Mouse (Mus musculus) C2C12 (cell line): ENCODE results near the gene Gucy2g. TPM values are rescaled to one million over a fixed set of nuclear protein-coding genes. Genes with fewer than 3 reads are reported as not detected.

Source experiments
- H3K27me3 ChIP-seq: one replicate; pipeline ENCODE4 v1.6.1; 2011; ENCODE audit not compliant: control insufficient read depth, insufficient read depth, insufficient read length
- H3K36me3 ChIP-seq: one replicate; pipeline ENCODE4 v1.6.1; 2011; ENCODE audit not compliant: control insufficient read depth, insufficient read depth
- H3K4me3 ChIP-seq: one replicate; pipeline ENCODE4 v1.5.1; 2011; ENCODE audit warnings: mild to moderate bottlenecking, control low read depth; ENCODE audit not compliant: poor library complexity, insufficient read depth, severe bottlenecking
- H3K79me2 ChIP-seq: one replicate; pipeline ENCODE4 v1.6.1; 2011; ENCODE audit not compliant: control insufficient read depth, insufficient read depth
- H3K79me3 ChIP-seq: one replicate; pipeline ENCODE4 v1.6.1; 2011; ENCODE audit warnings: low read depth, control low read depth
- H3ac ChIP-seq: one replicate; pipeline ENCODE3; 2011; ENCODE audit warnings: low read depth; ENCODE audit not compliant: control insufficient read depth, insufficient read length
- CEBPB ChIP-seq: IDR thresholded peaks from one replicate; pipeline ENCODE4 v1.6.1; 2011; ENCODE audit warnings: low read depth, mild to moderate bottlenecking, control low read depth, moderate library complexity
- CTCF ChIP-seq: IDR thresholded peaks from one replicate; pipeline ENCODE4 v1.5.1; 2011; ENCODE audit not compliant: control insufficient read depth, insufficient read depth, insufficient read length
- FOSL1 ChIP-seq: IDR thresholded peaks from one replicate; pipeline ENCODE4 v1.8.0; 2011; ENCODE audit warnings: mild to moderate bottlenecking, low read length; ENCODE audit not compliant: poor library complexity, insufficient read depth, severe bottlenecking
- MAX ChIP-seq: IDR thresholded peaks from one replicate; pipeline ENCODE4 v1.6.1; 2011; ENCODE audit warnings: mild to moderate bottlenecking, control low read depth
- MYOD1 ChIP-seq: IDR thresholded peaks from one replicate; pipeline ENCODE4 v1.6.1; 2011; ENCODE audit warnings: low read depth; ENCODE audit not compliant: control insufficient read depth, insufficient read length
- MYOG ChIP-seq: IDR thresholded peaks from one replicate; pipeline ENCODE4 v1.6.1; 2011; ENCODE audit not compliant: control insufficient read depth, insufficient read length; ENCODE audit errors: extremely low read depth
- USF1 ChIP-seq: IDR thresholded peaks from one replicate; pipeline ENCODE4 v1.6.1; 2011; ENCODE audit warnings: low read depth, mild to moderate bottlenecking, control low read depth, moderate library complexity
- polyA plus RNA-seq: library from polyadenylated mRNA; unstranded; fragments of >200 nt; fragmentation: generic; extraction: Trizol; gene quantifications from one replicate; pipeline ENCODE4 v1.2.1, GENCODE M21; 2012; ENCODE audit warnings: missing spikeins

Gucy2g gene
- polyA plus RNA-seq, 1 experiment, result 0.02 TPM

DNA sequence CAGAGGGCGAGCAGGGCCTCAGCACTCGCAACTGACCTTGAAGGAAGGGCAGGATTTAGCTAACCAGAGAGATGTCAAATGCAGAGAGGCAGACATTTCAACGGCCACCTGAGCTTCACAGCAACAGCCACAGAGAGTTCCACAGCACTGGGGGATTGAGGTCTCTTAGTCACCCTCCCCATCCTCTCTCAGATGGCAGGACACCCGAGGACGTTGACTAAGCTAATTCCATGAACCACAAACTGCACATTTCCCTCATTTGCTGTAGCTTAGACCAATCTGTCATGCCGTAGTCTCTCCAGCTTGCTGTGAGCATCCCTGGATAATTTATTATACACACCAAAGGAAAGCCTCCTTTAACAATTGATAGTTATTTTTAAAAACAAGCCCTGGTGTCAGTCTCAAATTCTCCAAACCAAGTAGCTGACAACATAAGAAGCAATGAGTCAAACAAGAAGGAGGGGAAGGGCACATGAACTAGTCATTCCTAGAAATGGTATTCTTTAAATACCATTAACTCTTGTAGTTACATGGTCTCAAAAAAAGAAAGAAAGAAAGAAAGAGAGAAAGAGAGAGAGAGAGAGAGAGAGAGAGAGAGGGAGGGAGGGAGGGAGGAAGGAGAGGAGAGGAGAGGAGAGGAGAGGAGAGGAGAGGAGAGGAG, 1.1 kb downstream of the Gucy2g start:
- Histone ChIP-seq H3K4me3 (no peak overlapping the region), H3K79me2 (no peaks in the 10 kb centered on the region), H3K79me3 (no peaks in the 10 kb centered on the region), H3K27me3 (no peaks in the 10 kb centered on the region), H3K36me3 (no peaks in the 10 kb centered on the region), H3ac (peak overlapping the region; percentile 30)
- no peak for TF ChIP-seq FOSL1
- TF ChIP-seq MYOD1, result peak; percentile 35

DNA sequence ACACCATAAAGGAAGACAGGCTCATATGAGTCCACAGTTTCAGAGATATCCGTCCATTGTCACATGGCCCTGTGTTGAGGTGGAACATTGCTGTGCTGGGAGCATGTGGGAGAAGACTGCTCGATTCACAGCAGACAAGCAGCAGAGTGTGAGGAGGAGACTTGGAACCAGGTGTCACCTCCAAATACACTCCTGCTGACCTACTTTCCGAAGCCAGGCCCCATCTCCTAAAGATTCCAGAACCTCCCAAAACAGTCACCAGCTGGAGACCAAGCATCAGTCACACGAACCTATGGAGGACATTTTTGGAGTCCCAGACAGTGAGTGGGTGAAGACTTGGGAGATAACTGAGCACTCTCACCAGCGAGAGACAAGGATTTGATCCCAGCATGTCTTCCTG, 4.5 kb downstream of the Gucy2g start:
- Histone ChIP-seq H3K79me2 (no peaks in the 10 kb centered on the region), H3K36me3 (no peaks in the 10 kb centered on the region), H3K79me3 (no peaks in the 10 kb centered on the region), H3K27me3 (no peaks in the 10 kb centered on the region), H3K4me3 (no peak overlapping the region), H3ac (no peak overlapping the region)
- no peak for TF ChIP-seq MAX

DNA sequence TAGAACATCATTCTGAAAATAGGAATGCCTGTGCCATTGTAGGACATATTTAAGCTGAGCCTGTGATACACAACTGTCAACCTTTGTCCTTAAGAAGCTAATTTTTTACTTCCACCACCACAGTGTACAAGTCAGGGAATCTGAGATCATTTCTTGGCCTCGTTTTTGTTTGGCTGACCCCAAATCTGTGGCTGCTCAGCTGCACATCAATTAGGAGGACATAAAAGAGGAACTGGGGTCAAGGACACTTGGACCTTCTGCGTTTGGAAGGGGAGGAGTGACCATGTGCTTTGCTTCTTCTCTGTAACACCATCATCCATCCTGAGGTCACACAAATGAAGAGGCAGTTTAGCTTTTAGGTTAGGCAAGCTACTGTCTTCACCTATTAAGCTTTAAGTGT, 5.0 kb downstream of the Gucy2g start:
- Histone ChIP-seq H3K4me3 (no peak overlapping the region), H3K79me3 (no peaks in the 10 kb centered on the region), H3ac (no peak overlapping the region), H3K27me3 (no peaks in the 10 kb centered on the region), H3K79me2 (no peaks in the 10 kb centered on the region), H3K36me3 (no peaks in the 10 kb centered on the region)
- no peak for TF ChIP-seq CEBPB
- TF ChIP-seq MYOG, result no peak
- TF ChIP-seq MYOD1, result no peak
- no peak for TF ChIP-seq USF1
- no peak for TF ChIP-seq MAX
- TF ChIP-seq FOSL1, result no peak
- no peak for TF ChIP-seq CTCF

DNA sequence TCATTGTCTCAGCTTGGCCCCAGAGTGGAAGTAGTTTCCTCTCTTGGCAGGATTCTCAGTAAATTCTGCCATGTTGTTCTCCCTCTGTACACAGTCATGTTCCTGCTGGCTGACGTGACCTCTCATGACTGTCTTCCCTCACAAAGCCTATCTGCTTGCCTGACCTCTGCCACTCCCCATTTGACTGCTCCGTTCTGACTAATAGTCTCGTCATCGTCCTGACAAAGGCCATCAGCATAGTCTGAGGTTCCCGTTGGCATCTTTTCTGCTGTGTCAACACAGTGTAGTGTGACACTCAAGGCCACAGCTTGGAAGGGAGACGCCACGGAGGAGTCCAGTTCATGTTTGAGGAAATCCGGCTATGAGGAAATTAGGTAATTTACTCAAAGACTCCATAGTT, 8.9 kb downstream of the Gucy2g start:
- Histone ChIP-seq H3K4me3 (no peak overlapping the region), H3K36me3 (no peaks in the 10 kb centered on the region), H3ac (no peak overlapping the region), H3K79me3 (no peaks in the 10 kb centered on the region), H3K27me3 (no peaks in the 10 kb centered on the region), H3K79me2 (no peaks in the 10 kb centered on the region)
- TF ChIP-seq MYOG (no peak), CEBPB (no peak), USF1 (no peak), CTCF (no peak), MYOD1 (peak; percentile 41), FOSL1 (peak; percentile 82), MAX (no peak)

DNA sequence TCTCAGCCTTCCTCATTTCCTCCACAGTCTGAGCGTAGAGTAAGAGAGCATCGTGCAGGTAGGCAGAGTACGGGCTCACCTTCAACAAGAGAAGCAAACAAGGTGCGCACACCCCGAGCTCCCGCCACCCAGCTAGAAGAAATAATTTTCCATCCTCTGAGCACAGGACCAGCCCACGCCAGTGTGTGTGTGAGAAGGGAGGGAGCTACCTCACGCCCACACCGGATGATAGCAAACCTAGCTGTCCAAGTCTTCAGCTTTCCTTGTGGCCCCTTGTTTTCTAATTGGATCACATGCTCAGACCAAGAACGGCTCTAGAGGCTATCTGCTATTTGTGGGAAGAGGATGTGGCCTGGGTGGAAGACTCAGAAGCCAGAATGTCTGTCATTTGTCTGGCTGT, 10.0 kb downstream of the Gucy2g start:
- Histone ChIP-seq H3ac (no peak overlapping the region), H3K4me3 (no peak overlapping the region), H3K36me3 (no peaks in the 10 kb centered on the region), H3K79me2 (no peaks in the 10 kb centered on the region), H3K79me3 (no peaks in the 10 kb centered on the region), H3K27me3 (no peaks in the 10 kb centered on the region)
- no peak for TF ChIP-seq MYOG

DNA sequence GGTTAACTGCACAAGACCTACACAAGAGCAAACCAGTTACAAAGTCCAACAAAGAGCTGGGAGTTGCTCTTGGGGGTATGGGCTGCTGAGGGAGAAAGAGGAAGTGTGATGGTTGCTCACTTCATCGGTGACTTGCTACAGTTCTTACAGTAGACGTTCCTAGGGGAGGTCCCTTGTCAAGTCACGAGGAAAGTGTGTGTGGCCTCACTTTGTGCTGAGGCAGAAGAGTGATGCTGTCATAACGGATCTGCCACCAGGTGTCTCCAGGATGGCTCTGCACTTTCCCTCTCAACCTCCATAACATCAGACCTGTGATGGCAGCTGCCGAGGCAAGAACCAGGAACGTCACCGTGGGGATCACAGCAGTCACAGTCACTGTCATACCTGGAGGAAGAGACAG, 13.9 kb downstream of the Gucy2g start:
- Histone ChIP-seq H3K79me3 (no peaks in the 10 kb centered on the region), H3ac (no peak overlapping the region), H3K4me3 (no peak overlapping the region), H3K79me2 (no peaks in the 10 kb centered on the region), H3K36me3 (no peaks in the 10 kb centered on the region), H3K27me3 (no peaks in the 10 kb centered on the region)
- no peak for TF ChIP-seq FOSL1
- TF ChIP-seq MAX, result no peak
- TF ChIP-seq USF1, result no peak
- no peak for TF ChIP-seq CEBPB

DNA sequence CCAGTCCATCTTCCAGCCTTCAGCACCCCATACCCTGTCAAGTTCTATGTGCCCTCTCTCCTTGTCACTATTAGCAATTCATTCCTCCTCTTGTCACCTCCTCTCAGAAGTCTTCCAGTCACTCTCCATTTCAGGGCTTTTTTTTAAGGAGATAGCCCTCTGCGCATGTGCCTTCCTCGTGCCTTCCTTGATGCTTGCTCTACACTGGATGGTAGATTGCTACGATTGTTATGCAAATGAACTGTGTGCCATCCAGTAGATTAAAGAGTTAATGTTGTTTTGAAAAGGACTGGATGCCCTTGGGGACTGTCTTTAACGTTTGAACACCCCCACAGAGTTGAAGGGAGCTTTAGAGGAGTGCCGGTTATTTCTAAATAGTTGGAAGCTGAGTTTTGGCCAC, 14.4 kb downstream of the Gucy2g start:
- Histone ChIP-seq H3K27me3 (no peaks in the 10 kb centered on the region), H3K79me3 (no peaks in the 10 kb centered on the region), H3K36me3 (no peaks in the 10 kb centered on the region), H3ac (no peak overlapping the region), H3K79me2 (no peaks in the 10 kb centered on the region), H3K4me3 (no peak overlapping the region)
- TF ChIP-seq MYOG, result no peak
- no peak for TF ChIP-seq FOSL1
- no peak for TF ChIP-seq CEBPB
- TF ChIP-seq USF1, result no peak
- TF ChIP-seq CTCF, result no peak
- TF ChIP-seq MAX, result no peak
- TF ChIP-seq MYOD1, result no peak
